Mouse (Mus musculus) liver, postnatal 0 days (tissue): ENCODE measurements around the gene Rnf39. TPM values are rescaled to one million over a fixed set of nuclear protein-coding genes. Genes with fewer than 3 reads are reported as not detected.
A peak's percentile ranks its signal among the peaks of the same experiment; 100 is the strongest.

Source experiments
- ATAC-seq: fragments of 200-750 bp; cut with Nextera tagmentation; 2 replicates; pipeline ENCODE4 v1.8.0; 2017; ENCODE audit warnings: mild to moderate bottlenecking, moderate library complexity
- DNase-seq: peaks from one replicate; pipeline ENCODE4 v3.0.0-alpha.2; 2016
- H3K27ac ChIP-seq: fragments of 300-500 bp; sonication (generic); 2 replicates; pipeline ENCODE4 v1.5.1; 2014; ENCODE audit warnings: antibody characterized with exemption, moderate library complexity, mild to moderate bottlenecking, low read depth
- H3K27me3 ChIP-seq: fragments of 300-500 bp; sonication (generic); 2 replicates; pipeline ENCODE4 v1.6.1; 2014; ENCODE audit warnings: low read length, control low read depth, mixed read lengths; ENCODE audit not compliant: insufficient read depth
- H3K36me3 ChIP-seq: fragments of 300-500 bp; sonication (generic); replicated peaks from 2 replicates; pipeline ENCODE4 v1.6.1; 2014; ENCODE audit warnings: mild to moderate bottlenecking, control low read depth, low read length, moderate library complexity, mixed read lengths; ENCODE audit not compliant: insufficient read depth
- H3K4me1 ChIP-seq: fragments of 300-500 bp; sonication (generic); 2 replicates; pipeline ENCODE4 v1.6.1; 2014; ENCODE audit warnings: antibody characterized with exemption, mild to moderate bottlenecking, control low read depth; ENCODE audit not compliant: insufficient read depth
- H3K4me2 ChIP-seq: fragments of 300-500 bp; sonication (generic); 2 replicates; pipeline ENCODE4 v1.6.1; 2014; ENCODE audit warnings: low read depth, mild to moderate bottlenecking, low read length, moderate library complexity, mixed read lengths
- H3K4me3 ChIP-seq: fragments of 300-500 bp; sonication (generic); 2 replicates; pipeline ENCODE4 v1.5.1; 2014; ENCODE audit warnings: low read depth, low read length
- H3K9ac ChIP-seq: fragments of 300-500 bp; sonication (generic); replicated peaks from 2 replicates; pipeline ENCODE4 v1.6.1; 2014; ENCODE audit warnings: mild to moderate bottlenecking, moderate library complexity
- H3K9me3 ChIP-seq: fragments of 300-500 bp; sonication (generic); 2 replicates; pipeline ENCODE4 v1.6.1; 2016; ENCODE audit warnings: mild to moderate bottlenecking, control low read depth, low read length, mixed read lengths
- CTCF ChIP-seq: sonication (generic); IDR thresholded peaks from 2 replicates; pipeline ENCODE4 v1.5.1; 2016; ENCODE audit warnings: antibody characterized with exemption, low read depth
- EP300 ChIP-seq: IDR thresholded peaks from 2 replicates; pipeline ENCODE4 v1.6.1; 2016; ENCODE audit warnings: antibody characterized with exemption, low read depth, mild to moderate bottlenecking
- WGBS: fragments of 180-500 bp; shearing (Covaris S2); extraction: QIAGEN DNeasy Blood & Tissue Kit; methylation state at CpG from one replicate; pipeline ENCODE4 v1.1.7; 2014; ENCODE audit not compliant: insufficient replicate concordance; 5-methylcytosine and 5-hydroxymethylcytosine counted together
- polyA plus RNA-seq: library from polyadenylated mRNA; unstranded; fragments of >200 nt; fragmentation: Nextera tagmentation; extraction: Ambion mirVana; gene quantifications from 2 replicates; pipeline ENCODE4 v1.2.1, GENCODE M21; 2015

The Rnf39 gene
- polyA plus RNA-seq, 1 experiment from 2014 or later: 0.11 TPM

DNA sequence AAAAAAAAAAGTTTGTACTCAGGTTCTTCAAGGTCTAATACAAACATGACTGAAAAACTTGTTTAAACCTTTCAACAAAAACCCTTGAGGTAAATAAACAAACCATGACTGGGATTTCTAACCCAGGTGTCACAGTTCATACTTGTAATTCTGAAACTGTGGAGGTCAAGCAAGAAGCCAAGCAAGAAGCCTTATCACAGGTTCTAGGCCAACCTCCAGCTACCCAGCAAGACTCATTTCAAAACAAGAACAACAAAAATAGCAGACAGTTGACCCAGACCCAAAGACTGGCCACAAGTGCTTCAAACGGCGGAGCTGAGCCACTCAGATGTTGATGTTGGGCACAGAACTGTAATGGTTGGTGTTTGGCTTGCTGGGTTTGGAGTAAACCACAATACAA, 51.8 kb downstream of the Rnf39 start:
- Histone ChIP-seq H3K4me2 (no peak overlapping the region), H3K4me3 (no peak overlapping the region), H3K4me1 (no peaks in the 10 kb centered on the region), H3K27ac (no peak overlapping the region), H3K36me3 (no peaks in the 10 kb centered on the region), H3K9me3 (no peaks in the 10 kb centered on the region), H3K27me3 (0 out of 2 replicates have a peak, but pooled peaks cover 2% of the 10 kb centered on the region), H3K9ac (no peak overlapping the region)
- 80% methylated on average over 2 of the region's 2 CpGs for WGBS
- DNase-seq (no peak), ATAC-seq (no peak)
- no peak for TF ChIP-seq CTCF
- no peak for TF ChIP-seq EP300

GRCm38 (mm10) chr17:36995448-36995847, 52.7 kb downstream of the Rnf39 start:
- no peaks in the 10 kb centered on the region for H3K4me1 ChIP-seq
- TF ChIP-seq CTCF (no peak), EP300 (no peak)
- WGBS: 61% methylated on average over 3 of the region's 3 CpGs
- H3K27ac ChIP-seq: no peak overlapping the region
- H3K9me3 ChIP-seq: no peaks in the 10 kb centered on the region
- H3K9ac ChIP-seq: no peak overlapping the region
- DNase-seq (no peak), ATAC-seq (0 out of 2 replicates have a peak, but pooled peaks have one; percentile 40)
- H3K27me3 ChIP-seq: no peaks in the 10 kb centered on the region
- peak overlapping the region; percentile 27; the same call in 1 of the 2 replicates for H3K4me2 ChIP-seq
- H3K4me3 ChIP-seq: no peak overlapping the region
- H3K36me3 ChIP-seq: no peaks in the 10 kb centered on the region

DNA sequence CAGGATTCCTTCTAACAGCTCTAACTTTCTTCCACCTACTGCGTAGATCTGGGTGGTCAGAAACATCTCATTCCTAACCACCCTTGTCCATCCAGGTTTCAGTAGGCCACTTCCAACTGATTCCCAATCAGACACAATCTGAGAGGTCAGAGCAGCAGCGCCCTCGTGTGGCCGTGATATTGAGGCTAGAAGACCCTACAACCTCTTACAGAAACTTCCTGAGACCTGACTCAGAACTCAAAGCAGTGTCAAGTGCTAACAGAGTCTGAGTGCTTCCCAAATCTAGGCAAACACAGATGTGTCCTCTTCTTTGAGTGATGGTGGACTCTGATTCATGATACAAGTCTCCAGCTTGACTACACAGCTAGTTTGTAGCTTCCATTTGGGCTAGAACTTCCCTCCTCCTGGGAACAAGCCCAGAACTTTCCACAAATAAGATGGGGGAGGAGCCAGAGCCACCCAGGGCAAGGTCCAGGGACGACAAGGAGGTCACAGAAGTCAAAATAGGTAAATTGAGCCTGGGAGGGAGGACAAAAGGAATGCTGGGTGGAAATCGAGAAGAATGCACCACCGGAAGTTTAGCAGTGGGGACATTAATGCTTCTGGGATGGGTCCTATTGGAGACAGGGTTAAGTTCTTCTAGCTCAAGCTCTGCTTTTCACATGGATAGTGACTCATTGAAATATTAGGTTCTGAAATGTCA, 54.5 kb downstream of the Rnf39 start:
- ATAC-seq: peak; percentile 48; the same call in 1 of the 2 replicates

More for the DNA sequence above, 54.5 kb downstream of the Rnf39 start:
- Histone ChIP-seq H3K9ac (no peak overlapping the region), H3K4me2 (no peak overlapping the region), H3K9me3 (no peaks in the 10 kb centered on the region), H3K4me1 (no peaks in the 10 kb centered on the region), H3K27ac (no peak overlapping the region), H3K27me3 (no peaks in the 10 kb centered on the region), H3K36me3 (no peaks in the 10 kb centered on the region), H3K4me3 (no peak overlapping the region)
- peak; percentile 82 for DNase-seq
- 22% methylated on average over 7 of the region's 7 CpGs for WGBS
- TF ChIP-seq CTCF (peak; percentile 83), EP300 (no peak)

Other genes starting within 250 kb of the Rnf39 start
- not detected in 2 replicates for gene H2-M10.5, start 170.0 kb upstream of the Rnf39 start, polyA plus RNA-seq
- not detected in 2 replicates for gene H2-M10.6, start 130.7 kb upstream of the Rnf39 start, polyA plus RNA-seq
- 16.8 and 19.1 TPM in 2 replicates for gene Trim26, start 105.8 kb upstream of the Rnf39 start, polyA plus RNA-seq
- gene Trim15, start 75.7 kb upstream of the Rnf39 start, polyA plus RNA-seq: 0.12 TPM in 1 of 2 replicates, not detected in the other
- 85.7 and 86.7 TPM in 2 replicates for gene Trim10, start 73.3 kb upstream of the Rnf39 start, polyA plus RNA-seq
- gene Trim40, start 52.8 kb upstream of the Rnf39 start, polyA plus RNA-seq: not detected in 2 replicates
- gene Trim31, start 44.8 kb upstream of the Rnf39 start, polyA plus RNA-seq: not detected in 2 replicates
- 39.9 and 41.7 TPM in 2 replicates for gene Ppp1r11, start 8.8 kb downstream of the Rnf39 start, polyA plus RNA-seq
- gene Znrd1, start 15.6 kb downstream of the Rnf39 start, polyA plus RNA-seq: 19.3 and 23.7 TPM in 2 replicates
- gene Znrd1as, start 15.7 kb downstream of the Rnf39 start, polyA plus RNA-seq: 4.1 and 5.6 TPM in 2 replicates
- gene 2410137M14Rik, start 38.3 kb downstream of the Rnf39 start, polyA plus RNA-seq: not detected in 2 replicates
- gene H2-M5, start 46.6 kb downstream of the Rnf39 start, polyA plus RNA-seq: 0.04 TPM in 1 of 2 replicates, not detected in the other
- gene Zfp57, start 58.2 kb downstream of the Rnf39 start, polyA plus RNA-seq: 1.4 and 2.3 TPM in 2 replicates
- not detected in 2 replicates for gene Mog, start 80.5 kb downstream of the Rnf39 start, polyA plus RNA-seq
- 0.41 and 0.46 TPM in 2 replicates for gene Gabbr1, start 103.0 kb downstream of the Rnf39 start, polyA plus RNA-seq
- not detected in 2 replicates for gene Olfr90, start 145.6 kb downstream of the Rnf39 start, polyA plus RNA-seq
- not detected in 2 replicates for gene Olfr91, start 155.4 kb downstream of the Rnf39 start, polyA plus RNA-seq
- not detected in 2 replicates for gene Olfr92, start 177.2 kb downstream of the Rnf39 start, polyA plus RNA-seq
- gene Olfr93, start 218.6 kb downstream of the Rnf39 start, polyA plus RNA-seq: not detected in 2 replicates